Mouse (Mus musculus) E14TG2a.4 (cell line): ENCODE measurements at regions not wholly inside any gene's neighbourhood (a gene's known extent, or its start where the extent isn't known, plus 50 kb on each side); places are given as distances from the start of the nearest gene placed in this dataset.

Source experiments
- CTCF ChIP-seq: conservative IDR thresholded peaks from 2 replicates; pipeline ENCODE4 v1.5.1; 2014; ENCODE audit warnings: low read length
- NANOG ChIP-seq: IDR thresholded peaks from 2 replicates; pipeline ENCODE4 v1.6.1; 2014; ENCODE audit warnings: borderline replicate concordance, low read length, mixed read lengths
- POU5F1 ChIP-seq: IDR thresholded peaks from 2 replicates; pipeline ENCODE4 v1.6.1; 2014; ENCODE audit warnings: low read length, borderline replicate concordance

GRCm38 (mm10) chr4:47902749-47903148 is 142.2 kb upstream of the Nr4a3 start:
- TF ChIP-seq CTCF (no peak), NANOG (no peak), POU5F1 (no peak)
